Mouse (Mus musculus) forebrain, embryonic 16.5 days (tissue): ENCODE measurements at regions not wholly inside any gene's neighbourhood (a gene's known extent, or its start where the extent isn't known, plus 50 kb on each side); places are given as distances from the start of the nearest gene placed in this dataset.
A peak's percentile ranks its signal among the peaks of the same experiment; 100 is the strongest.

Experiments
- ATAC-seq: fragments of 200-750 bp; cut with Nextera tagmentation; 2 replicates; pipeline ENCODE4 v1.8.0; 2017; ENCODE audit warnings: mild to moderate bottlenecking, moderate library complexity
- H3K27ac ChIP-seq: fragments of 300-500 bp; sonication (generic); 2 replicates; pipeline ENCODE4 v1.5.1; 2014; ENCODE audit warnings: low read length, control low read depth
- H3K27me3 ChIP-seq: fragments of 300-500 bp; sonication (generic); replicated peaks from 2 replicates; pipeline ENCODE4 v1.6.1; 2014; ENCODE audit warnings: low read length; ENCODE audit not compliant: control insufficient read depth, insufficient read depth
- H3K36me3 ChIP-seq: fragments of 300-500 bp; sonication (generic); 2 replicates; pipeline ENCODE4 v1.6.1; 2014; ENCODE audit not compliant: control insufficient read depth, insufficient read depth
- H3K4me1 ChIP-seq: fragments of 300-500 bp; sonication (generic); replicated peaks from 2 replicates; pipeline ENCODE4 v1.6.1; 2014; ENCODE audit warnings: low read length; ENCODE audit not compliant: control insufficient read depth, insufficient read depth
- H3K4me2 ChIP-seq: fragments of 300-500 bp; sonication (generic); 2 replicates; pipeline ENCODE4 v1.6.1; 2014; ENCODE audit warnings: mild to moderate bottlenecking, low read length, control low read depth
- H3K4me3 ChIP-seq: fragments of 300-500 bp; sonication (generic); replicated peaks from 2 replicates; pipeline ENCODE4 v1.5.1; 2014; ENCODE audit warnings: mild to moderate bottlenecking, low read length, control low read depth
- H3K9ac ChIP-seq: fragments of 300-500 bp; sonication (generic); replicated peaks from 2 replicates; pipeline ENCODE4 v1.6.1; 2014; ENCODE audit warnings: low read depth, low read length, control low read depth
- H3K9me3 ChIP-seq: fragments of 300-500 bp; sonication (generic); 2 replicates; pipeline ENCODE4 v1.6.1; 2016; ENCODE audit warnings: low read length; ENCODE audit not compliant: control insufficient read depth
- WGBS: fragments of 180-500 bp; shearing (Covaris S2); extraction: QIAGEN DNeasy Blood & Tissue Kit; methylation state at CpG from one replicate; pipeline ENCODE4 v1.1.7; 2014; 5-methylcytosine and 5-hydroxymethylcytosine counted together

- peak; percentile 82 for ATAC-seq
- H3K27ac ChIP-seq: no peak overlapping the region
- H3K9me3 ChIP-seq: no peaks in the 10 kb centered on the region
- no peak overlapping the region for H3K4me2 ChIP-seq
- H3K36me3 ChIP-seq: no peaks in the 10 kb centered on the region
- WGBS: 19% methylated on average over 9 of the region's 9 CpGs
- H3K4me3 ChIP-seq: no peak overlapping the region
- H3K27me3 ChIP-seq: no peaks in the 10 kb centered on the region
- no peak overlapping the region for H3K9ac ChIP-seq
- no peaks in the 10 kb centered on the region for H3K4me1 ChIP-seq
Observed at GRCm38 (mm10) chr1:67640353-67640752, 517.5 kb downstream of the Cps1 start.

- no peak overlapping the region for H3K4me2 ChIP-seq
- no peaks in the 10 kb centered on the region for H3K4me1 ChIP-seq
- no peak overlapping the region for H3K4me3 ChIP-seq
- H3K27me3 ChIP-seq: no peaks in the 10 kb centered on the region
- 46% methylated on average over 6 of the region's 6 CpGs for WGBS
- H3K27ac ChIP-seq: no peak overlapping the region
- H3K36me3 ChIP-seq: no peaks in the 10 kb centered on the region
- peak; percentile 65 for ATAC-seq
- no peak overlapping the region for H3K9ac ChIP-seq
- no peaks in the 10 kb centered on the region for H3K9me3 ChIP-seq
Observed at GRCm38 (mm10) chr1:67640766-67641165, 517.9 kb downstream of the Cps1 start.

- Histone ChIP-seq H3K27me3 (no peaks in the 10 kb centered on the region), H3K4me3 (no peak overlapping the region), H3K36me3 (no peaks in the 10 kb centered on the region), H3K9me3 (no peaks in the 10 kb centered on the region), H3K9ac (no peak overlapping the region), H3K4me2 (no peak overlapping the region), H3K4me1 (no peaks in the 10 kb centered on the region), H3K27ac (no peak overlapping the region)
- ATAC-seq: no peak
- 67% methylated on average over 4 of the region's 4 CpGs for WGBS
Observed at GRCm38 (mm10) chr1:67643627-67644026, 520.8 kb downstream of the Cps1 start.
